Mouse (Mus musculus) brain, embryonic 14.5 days (tissue): ENCODE results near the gene Bmpr1b.

Experiments used
- CTCF ChIP-seq: fragments of 200-500 bp; IDR thresholded peaks from 2 replicates; pipeline ENCODE4 v1.5.1; 2012; ENCODE audit warnings: inconsistent platforms, mild to moderate bottlenecking, moderate library complexity, borderline replicate concordance; ENCODE audit not compliant: insufficient read depth, insufficient read length; ENCODE audit errors: extremely low read depth
- POLR2A ChIP-seq: fragments of 200-500 bp; IDR thresholded peaks from 2 replicates; pipeline ENCODE4 v1.6.1; 2012; ENCODE audit warnings: mild to moderate bottlenecking, inconsistent platforms, borderline replicate concordance; ENCODE audit not compliant: poor library complexity, insufficient read depth, insufficient read length, severe bottlenecking; ENCODE audit errors: extremely low read depth

GRCm38 (mm10) chr3:141809581-141809980 lies 359.6 kb downstream of the Bmpr1b start:
- TF ChIP-seq POLR2A, result no peak
- TF ChIP-seq CTCF, result no peak
